Mouse (Mus musculus): Measurements from ENCODE around the gene Ddx28. TPM values are rescaled to one million over a fixed set of nuclear protein-coding genes. Genes with fewer than 3 reads are reported as not detected.

Ddx28 gene
- polyA plus RNA-seq (2012; rRNA removed) = 4.4 and 4.9 TPM in 2 replicates

DNA sequence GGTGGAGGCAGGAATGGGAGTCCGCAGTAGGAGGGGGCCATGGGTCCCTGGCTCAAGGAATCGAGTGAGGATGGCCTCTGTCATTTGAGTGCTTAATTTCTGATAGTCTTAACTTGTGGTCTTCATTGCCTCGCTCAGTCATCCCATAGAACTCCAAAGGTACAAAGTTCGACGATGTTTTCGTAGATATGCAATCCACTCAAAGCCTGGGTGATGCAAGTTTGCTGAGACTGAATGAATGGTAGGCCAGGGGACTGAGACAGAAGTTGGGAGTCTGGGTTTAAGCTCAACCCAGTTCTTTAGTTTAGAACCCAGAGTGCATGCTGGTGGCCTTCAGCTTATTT, at the start of gene Ddx28:
Gene Ddx28 (minus strand): TSS at position 240 of the 344 bp plus-strand sequence.
- Histone ChIP-seq H3K27ac (ENCODE audit: control insufficient read depth, insufficient read depth, low read depth, low read length) (peak within 1 kb of the TSS; percentile 71), H3K27me3 (ENCODE audit: control insufficient read depth, insufficient read depth, low read length) (no peaks in the 10 kb centered on the region), H3K36me3 (ENCODE audit: control insufficient read depth, insufficient read depth, low read length) (no peaks in the 10 kb centered on the region), H3K4me3 (ENCODE audit: control insufficient read depth, low read depth, low read length) (peak within 1 kb of the TSS; percentile 98), H3K4me1 (ENCODE audit: control insufficient read depth, insufficient read depth, low read length) (peaks cover 3% of the 10 kb centered on the region; the same call in 1 of the 2 replicates)
- TF ChIP-seq POLR2A (IDR thresholded peaks at IDR 0.05; ENCODE audit: control insufficient read depth, low read depth, low read length) (no peak), CTCF (IDR thresholded peaks at IDR 0.05; ENCODE audit: control insufficient read depth, insufficient read depth, insufficient replicate concordance, low read depth, low read length) (no peak)

DNA sequence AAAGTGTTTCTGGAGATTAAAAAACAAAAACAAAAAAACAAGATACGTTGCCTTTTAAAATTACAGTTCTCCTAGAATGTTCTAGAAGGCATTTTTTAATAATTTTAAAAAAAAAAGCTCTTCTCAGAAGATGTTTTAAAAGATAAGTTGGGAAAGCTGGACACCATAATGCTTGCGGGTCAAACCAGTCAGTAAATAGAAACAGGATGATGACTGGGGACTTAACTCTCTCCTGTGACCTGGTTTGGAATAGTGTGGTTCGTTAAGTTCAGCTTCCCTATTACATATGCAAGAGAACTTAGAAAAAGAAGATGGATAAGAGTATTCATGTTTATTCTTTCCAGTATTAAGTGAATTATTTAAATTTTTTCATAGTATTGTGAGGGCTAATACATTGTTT, 48.8 kb upstream of the Ddx28 start:
- Histone ChIP-seq H3K4me1 (ENCODE audit: control insufficient read depth, insufficient read depth, low read length) (peaks cover 17% of the 10 kb centered on the region), H3K4me3 (ENCODE audit: control insufficient read depth, low read depth, low read length) (no peak overlapping the region), H3K27ac (ENCODE audit: control insufficient read depth, insufficient read depth, low read depth, low read length) (no peak overlapping the region), H3K36me3 (ENCODE audit: control insufficient read depth, insufficient read depth, low read length) (no peaks in the 10 kb centered on the region), H3K27me3 (ENCODE audit: control insufficient read depth, insufficient read depth, low read length) (no peaks in the 10 kb centered on the region)
- TF ChIP-seq CTCF (IDR thresholded peaks at IDR 0.05; ENCODE audit: control insufficient read depth, insufficient read depth, insufficient replicate concordance, low read depth, low read length) (no peak), POLR2A (IDR thresholded peaks at IDR 0.05; ENCODE audit: control insufficient read depth, low read depth, low read length) (no peak)

DNA sequence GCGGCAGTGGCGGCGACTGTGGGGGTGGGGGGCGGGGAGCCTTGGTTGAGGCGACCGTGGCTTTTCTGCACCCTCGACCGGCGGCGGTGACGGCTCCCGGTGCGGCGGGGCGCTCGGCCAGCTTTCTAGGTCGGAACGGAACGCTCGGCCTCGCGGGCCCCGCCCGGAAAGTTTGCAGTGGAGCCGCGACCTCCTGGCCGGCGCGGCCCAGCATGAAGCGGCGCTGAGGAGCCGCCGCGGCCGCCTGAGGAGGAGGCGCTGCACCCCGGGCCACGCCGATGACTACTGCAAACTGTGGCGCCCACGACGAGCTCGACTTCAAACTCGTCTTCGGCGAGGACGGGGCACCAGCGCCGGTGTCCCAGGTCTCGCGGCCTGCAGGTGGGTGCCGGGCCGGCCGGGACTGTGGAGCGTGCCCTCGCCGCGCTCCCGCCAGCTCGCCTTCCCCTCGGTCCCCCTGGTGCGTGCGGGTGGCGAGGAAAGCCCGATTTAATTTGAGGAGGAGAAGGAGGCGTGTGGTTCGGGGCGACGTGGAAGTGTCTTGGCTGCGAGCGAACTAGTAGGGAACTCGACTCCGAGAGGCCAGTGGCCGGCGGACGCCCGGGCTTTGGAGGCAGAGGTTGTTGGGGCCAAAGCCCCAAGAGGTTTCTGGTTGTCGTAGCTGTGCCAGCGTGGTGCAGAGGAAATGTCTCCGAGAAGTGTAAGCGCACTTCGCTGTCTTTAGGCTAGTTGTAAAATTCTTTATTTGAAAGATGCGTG, 48.1 kb upstream of the Ddx28 start:
- TF ChIP-seq CTCF (IDR thresholded peaks at IDR 0.05; ENCODE audit: control insufficient read depth, insufficient read depth, insufficient replicate concordance, low read depth, low read length) (no peak), POLR2A (IDR thresholded peaks at IDR 0.05; ENCODE audit: control insufficient read depth, low read depth, low read length) (no peak)
- H3K36me3 ChIP-seq (ENCODE audit: control insufficient read depth, insufficient read depth, low read length) = no peaks in the 10 kb centered on the region

GRCm38 (mm10) chr8:106058731-106059612, 47.3 kb upstream of the Ddx28 start, which contains the start of gene Nfatc3:
TSS of gene Nfatc3 (plus strand) at chr8:106058840.
- TF ChIP-seq POLR2A (IDR thresholded peaks at IDR 0.05; ENCODE audit: control insufficient read depth, low read depth, low read length) (peak; percentile 75; the same call in 1 of the 2 replicates), CTCF (IDR thresholded peaks at IDR 0.05; ENCODE audit: control insufficient read depth, insufficient read depth, insufficient replicate concordance, low read depth, low read length) (no peak)
- peak within 1 kb of the TSS; percentile 95 for H3K4me3 ChIP-seq (ENCODE audit: control insufficient read depth, low read depth, low read length)
- no peaks in the 10 kb centered on the region; the same call in 1 of the 2 replicates for H3K36me3 ChIP-seq (ENCODE audit: control insufficient read depth, insufficient read depth, low read length)

More for the DNA sequence above, 48.1 kb upstream of the Ddx28 start:
- no peaks in the 10 kb centered on the region for H3K27me3 ChIP-seq (ENCODE audit: control insufficient read depth, insufficient read depth, low read length)
- H3K4me3 ChIP-seq (ENCODE audit: control insufficient read depth, low read depth, low read length) = peak overlapping the region; percentile 95
- H3K27ac ChIP-seq (ENCODE audit: control insufficient read depth, insufficient read depth, low read depth, low read length) = peak overlapping the region; percentile 95
- H3K4me1 ChIP-seq (ENCODE audit: control insufficient read depth, insufficient read depth, low read length) = peaks cover 17% of the 10 kb centered on the region

DNA sequence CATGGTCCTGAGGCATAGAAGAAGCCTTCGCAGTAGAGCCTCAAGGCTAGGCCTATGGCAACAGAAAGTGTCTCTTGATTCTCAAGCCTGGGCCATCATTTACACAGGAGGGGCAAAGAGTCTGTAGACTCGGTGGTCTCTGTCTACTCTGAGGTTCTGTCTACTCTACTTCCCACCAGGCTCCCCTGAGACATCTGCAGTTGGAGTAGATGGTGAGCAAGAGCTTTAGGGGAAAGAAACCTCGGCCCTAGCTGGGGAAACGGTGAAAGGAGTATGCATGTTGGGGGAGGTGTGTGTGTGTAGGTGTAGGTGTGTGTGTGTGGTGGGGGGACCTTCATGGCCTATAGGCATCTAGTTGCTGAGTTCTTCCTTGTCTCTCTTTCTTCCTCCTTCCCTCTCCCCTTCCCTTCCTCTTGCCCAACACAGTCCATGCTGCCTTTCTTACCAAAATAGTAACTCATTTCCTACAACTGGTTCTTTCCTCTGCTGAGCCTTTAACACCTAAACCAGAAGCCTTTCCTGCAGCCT, 44.8 kb upstream of the Ddx28 start:
- Histone ChIP-seq H3K27me3 (ENCODE audit: control insufficient read depth, insufficient read depth, low read length) (no peaks in the 10 kb centered on the region), H3K36me3 (ENCODE audit: control insufficient read depth, insufficient read depth, low read length) (no peaks in the 10 kb centered on the region; the same call in 1 of the 2 replicates), H3K4me3 (ENCODE audit: control insufficient read depth, low read depth, low read length) (no peak overlapping the region), H3K27ac (ENCODE audit: control insufficient read depth, insufficient read depth, low read depth, low read length) (no peak overlapping the region), H3K4me1 (ENCODE audit: control insufficient read depth, insufficient read depth, low read length) (peaks cover 14% of the 10 kb centered on the region)
- no peak for TF ChIP-seq CTCF (IDR thresholded peaks at IDR 0.05; ENCODE audit: control insufficient read depth, insufficient read depth, insufficient replicate concordance, low read depth, low read length)
- TF ChIP-seq POLR2A (IDR thresholded peaks at IDR 0.05; ENCODE audit: control insufficient read depth, low read depth, low read length) = no peak

More at GRCm38 (mm10) chr8:106058731-106059612, 47.3 kb upstream of the Ddx28 start, which contains the start of gene Nfatc3:
- Histone ChIP-seq H3K27me3 (ENCODE audit: control insufficient read depth, insufficient read depth, low read length) (no peaks in the 10 kb centered on the region), H3K27ac (ENCODE audit: control insufficient read depth, insufficient read depth, low read depth, low read length) (peak within 1 kb of the TSS; percentile 95), H3K4me1 (ENCODE audit: control insufficient read depth, insufficient read depth, low read length) (peaks cover 17% of the 10 kb centered on the region)

DNA sequence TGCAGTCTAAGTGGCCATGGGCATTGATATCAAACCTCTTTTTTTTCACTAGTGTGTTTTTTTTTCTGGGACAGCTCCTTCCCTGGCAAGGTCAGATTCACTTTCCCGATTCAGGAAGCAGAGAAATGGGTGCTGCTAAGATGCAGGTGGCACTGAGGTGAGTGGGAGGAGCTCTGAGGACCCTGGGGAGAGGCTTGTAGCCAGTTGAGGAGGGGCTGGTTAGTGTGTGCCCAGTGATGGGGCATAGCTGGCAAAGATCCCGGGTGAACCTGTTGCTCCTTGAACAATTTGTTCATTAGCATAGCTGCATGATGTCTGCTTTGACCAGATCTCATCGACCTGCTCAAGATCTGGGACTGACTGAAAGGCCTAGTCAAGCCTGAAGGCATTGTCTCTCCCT, 43.4 kb upstream of the Ddx28 start:
- no peak overlapping the region for H3K4me3 ChIP-seq (ENCODE audit: control insufficient read depth, low read depth, low read length)
- TF ChIP-seq CTCF (IDR thresholded peaks at IDR 0.05; ENCODE audit: control insufficient read depth, insufficient read depth, insufficient replicate concordance, low read depth, low read length) = no peak
- TF ChIP-seq POLR2A (IDR thresholded peaks at IDR 0.05; ENCODE audit: control insufficient read depth, low read depth, low read length) = no peak
- H3K27me3 ChIP-seq (ENCODE audit: control insufficient read depth, insufficient read depth, low read length) = no peaks in the 10 kb centered on the region
- peaks cover 10% of the 10 kb centered on the region for H3K4me1 ChIP-seq (ENCODE audit: control insufficient read depth, insufficient read depth, low read length)
- no peaks in the 10 kb centered on the region; the same call in 1 of the 2 replicates for H3K36me3 ChIP-seq (ENCODE audit: control insufficient read depth, insufficient read depth, low read length)
- H3K27ac ChIP-seq (ENCODE audit: control insufficient read depth, insufficient read depth, low read depth, low read length) = 0 out of 2 replicates have a peak overlapping the region, but pooled peaks have one; percentile 6
